Mouse (Mus musculus): ENCODE data around the gene Bicral.

GRCm38 (mm10) chr17:46852725-46853124 lies 5.6 kb downstream of the Bicral start:
- TF ChIP-seq GATA1 (IDR thresholded peaks at IDR 0.05; ENCODE audit: borderline replicate concordance, low read length) (no peak), FLI1 (IDR thresholded peaks at IDR 0.05; ENCODE audit: low read length) (no peak)
